Mouse (Mus musculus): ENCODE results near the gene Slc25a10. TPM values are rescaled to one million over a fixed set of nuclear protein-coding genes. Genes with fewer than 3 reads are reported as not detected.

The Slc25a10 gene
- 29.3 and 31.1 TPM in 2 replicates for polyA plus RNA-seq (2015; fragmentation: Nextera tagmentation; extraction: Ambion mirVana)

- ATAC-seq (ENCODE audit: low read depth): peak; percentile 86
- under 1% methylated on average over 35 of the region's 35 CpGs for WGBS
- Histone ChIP-seq H3K27me3 (no peaks in the 10 kb centered on the region), H3K4me2 (peak within 1 kb of the TSS; percentile 87), H3K9me3 (no peaks in the 10 kb centered on the region), H3K36me3 (peaks cover 47% of the 10 kb centered on the region), H3K4me3 (peak within 1 kb of the TSS; percentile 88), H3K9ac (peak within 1 kb of the TSS; percentile 84), H3K27ac (replicated peaks) (peak within 1 kb of the TSS; percentile 83), H3K4me1 (replicated peaks) (peaks cover 39% of the 10 kb centered on the region)
These were observed at the start of gene Slc25a10 for GRCm38 (mm10) chr11:120491317-120492023. Gene Slc25a10, plus strand, starts transcription at chr11:120491840.

GRCm38 (mm10) chr11:120442344-120442743 lies 49.3 kb upstream of the Slc25a10 start, which contains the start of gene Tspan10:
Gene Tspan10, plus strand, starts transcription at chr11:120442644.
- H3K27ac ChIP-seq (replicated peaks): no peak within 1 kb of the TSS
- no peak within 1 kb of the TSS for H3K4me3 ChIP-seq
- no peaks in the 10 kb centered on the region for H3K36me3 ChIP-seq
- no peaks in the 10 kb centered on the region for H3K27me3 ChIP-seq
- no peak within 1 kb of the TSS for H3K9ac ChIP-seq
- no peak within 1 kb of the TSS for H3K4me2 ChIP-seq
- H3K4me1 ChIP-seq (replicated peaks): no peaks in the 10 kb centered on the region
- no peaks in the 10 kb centered on the region for H3K9me3 ChIP-seq
- 79% methylated on average over 3 of the region's 3 CpGs for WGBS
- no peak for ATAC-seq (ENCODE audit: low read depth)

GRCm38 (mm10) chr11:120442765-120443280 lies 48.8 kb upstream of the Slc25a10 start:
- WGBS: 87% methylated on average over 3 of the region's 3 CpGs
- H3K9ac ChIP-seq: no peak overlapping the region
- H3K4me3 ChIP-seq: no peak overlapping the region
- H3K27me3 ChIP-seq: no peaks in the 10 kb centered on the region
- H3K9me3 ChIP-seq: no peaks in the 10 kb centered on the region
- no peak overlapping the region for H3K4me2 ChIP-seq
- H3K36me3 ChIP-seq: no peaks in the 10 kb centered on the region
- no peak for ATAC-seq (ENCODE audit: low read depth)
- H3K4me1 ChIP-seq (replicated peaks): no peaks in the 10 kb centered on the region
- no peak overlapping the region for H3K27ac ChIP-seq (replicated peaks)

- 73% methylated on average over 6 of the region's 6 CpGs for WGBS
- no peak overlapping the region for H3K4me3 ChIP-seq
- no peak overlapping the region for H3K27ac ChIP-seq (replicated peaks)
- H3K27me3 ChIP-seq: no peaks in the 10 kb centered on the region
- H3K36me3 ChIP-seq: no peaks in the 10 kb centered on the region
- no peak for ATAC-seq (ENCODE audit: low read depth)
- no peak overlapping the region for H3K9ac ChIP-seq
- no peaks in the 10 kb centered on the region for H3K4me1 ChIP-seq (replicated peaks)
- H3K9me3 ChIP-seq: no peaks in the 10 kb centered on the region
- no peak overlapping the region for H3K4me2 ChIP-seq
These were observed 47.5 kb upstream of the Slc25a10 start for GRCm38 (mm10) chr11:120444106-120444505.

GRCm38 (mm10) chr11:120445475-120445874 lies 46.2 kb upstream of the Slc25a10 start:
- Histone ChIP-seq H3K4me1 (replicated peaks) (no peaks in the 10 kb centered on the region), H3K4me2 (no peak overlapping the region), H3K36me3 (no peaks in the 10 kb centered on the region), H3K9ac (no peak overlapping the region), H3K9me3 (no peaks in the 10 kb centered on the region), H3K27ac (replicated peaks) (no peak overlapping the region), H3K27me3 (no peaks in the 10 kb centered on the region), H3K4me3 (no peak overlapping the region)
- ATAC-seq (ENCODE audit: low read depth): no peak
- 72% methylated on average over 3 of the region's 3 CpGs for WGBS

- H3K9ac ChIP-seq: no peak overlapping the region
- H3K4me1 ChIP-seq (replicated peaks): no peaks in the 10 kb centered on the region
- no peaks in the 10 kb centered on the region for H3K27me3 ChIP-seq
- no peak overlapping the region for H3K27ac ChIP-seq (replicated peaks)
- 80% methylated on average over 7 of the region's 7 CpGs for WGBS
- H3K4me3 ChIP-seq: no peak overlapping the region
- ATAC-seq (ENCODE audit: low read depth): no peak
- H3K36me3 ChIP-seq: no peaks in the 10 kb centered on the region
- H3K9me3 ChIP-seq: no peaks in the 10 kb centered on the region
- no peak overlapping the region for H3K4me2 ChIP-seq
These were observed 44.5 kb upstream of the Slc25a10 start for GRCm38 (mm10) chr11:120447179-120447578.

- WGBS: 68% methylated on average over 3 of the region's 3 CpGs
- H3K36me3 ChIP-seq: no peaks in the 10 kb centered on the region
- H3K27ac ChIP-seq (replicated peaks): no peak overlapping the region
- H3K4me1 ChIP-seq (replicated peaks): peaks cover 7% of the 10 kb centered on the region
- no peak overlapping the region for H3K4me3 ChIP-seq
- no peak for ATAC-seq (ENCODE audit: low read depth)
- no peak overlapping the region for H3K4me2 ChIP-seq
- H3K9ac ChIP-seq: no peak overlapping the region
- H3K27me3 ChIP-seq: no peaks in the 10 kb centered on the region
- no peaks in the 10 kb centered on the region for H3K9me3 ChIP-seq
These were observed 39.4 kb upstream of the Slc25a10 start for GRCm38 (mm10) chr11:120452246-120452645.

- Histone ChIP-seq H3K4me1 (replicated peaks) (peaks cover 10% of the 10 kb centered on the region), H3K4me2 (no peak within 1 kb of the TSS), H3K4me3 (no peak within 1 kb of the TSS), H3K9me3 (no peaks in the 10 kb centered on the region), H3K27ac (replicated peaks) (no peak within 1 kb of the TSS), H3K9ac (no peak within 1 kb of the TSS), H3K36me3 (no peaks in the 10 kb centered on the region), H3K27me3 (no peaks in the 10 kb centered on the region)
- ATAC-seq (ENCODE audit: low read depth): no peak
- WGBS: 91% methylated on average over 4 of the region's 4 CpGs
These were observed 38.3 kb upstream of the Slc25a10 start, which contains the start of gene Pde6g for GRCm38 (mm10) chr11:120453306-120453705. Gene Pde6g, minus strand, starts transcription at chr11:120453500.

GRCm38 (mm10) chr11:120454965-120455364 lies 36.7 kb upstream of the Slc25a10 start:
- no peak for ATAC-seq (ENCODE audit: low read depth)
- 96% methylated on average over 4 of the region's 4 CpGs for WGBS

GRCm38 (mm10) chr11:120455413-120455812 lies 36.2 kb upstream of the Slc25a10 start:
- WGBS: 93% methylated on average over 7 of the region's 7 CpGs
- no peak for ATAC-seq (ENCODE audit: low read depth)
- Histone ChIP-seq H3K36me3 (peaks cover 9% of the 10 kb centered on the region), H3K4me1 (replicated peaks) (peaks cover 25% of the 10 kb centered on the region), H3K4me3 (no peak overlapping the region), H3K9me3 (no peaks in the 10 kb centered on the region), H3K27me3 (no peaks in the 10 kb centered on the region), H3K27ac (replicated peaks) (no peak overlapping the region), H3K9ac (no peak overlapping the region), H3K4me2 (no peak overlapping the region)

More at GRCm38 (mm10) chr11:120454965-120455364, 36.7 kb upstream of the Slc25a10 start:
- no peaks in the 10 kb centered on the region for H3K9me3 ChIP-seq
- H3K4me1 ChIP-seq (replicated peaks): peaks cover 25% of the 10 kb centered on the region
- H3K36me3 ChIP-seq: peaks cover 6% of the 10 kb centered on the region
- H3K4me3 ChIP-seq: no peak overlapping the region
- no peak overlapping the region for H3K4me2 ChIP-seq
- H3K27ac ChIP-seq (replicated peaks): no peak overlapping the region
- no peak overlapping the region for H3K9ac ChIP-seq
- no peaks in the 10 kb centered on the region for H3K27me3 ChIP-seq

- Histone ChIP-seq H3K36me3 (peaks cover 28% of the 10 kb centered on the region), H3K4me3 (peak overlapping the region; percentile 90), H3K4me1 (replicated peaks) (peaks cover 25% of the 10 kb centered on the region), H3K27me3 (no peaks in the 10 kb centered on the region), H3K9ac (peak overlapping the region; percentile 98), H3K27ac (replicated peaks) (peak overlapping the region; percentile 84), H3K9me3 (no peaks in the 10 kb centered on the region), H3K4me2 (peak overlapping the region; percentile 97)
- 35% methylated on average over 14 of the region's 14 CpGs for WGBS
- 0 out of 2 replicates have a peak, but pooled peaks have one; percentile 24 for ATAC-seq (ENCODE audit: low read depth)
These were observed 34.3 kb upstream of the Slc25a10 start for GRCm38 (mm10) chr11:120457370-120457769.
